Mouse (Mus musculus) urinary bladder, adult 18-20 months (tissue): ENCODE results near the gene Olfr1393.
A peak's percentile ranks its signal among the peaks of the same experiment; 100 is the strongest.

Experiments
- DNase-seq, 2 experiments: peaks; one replicate each; pipeline ENCODE4 v3.0.0; 2022; ENCODE audit warnings: low spot score in 2 of 2, mixed read lengths in 2 of 2

Olfr1393 gene

DNA sequence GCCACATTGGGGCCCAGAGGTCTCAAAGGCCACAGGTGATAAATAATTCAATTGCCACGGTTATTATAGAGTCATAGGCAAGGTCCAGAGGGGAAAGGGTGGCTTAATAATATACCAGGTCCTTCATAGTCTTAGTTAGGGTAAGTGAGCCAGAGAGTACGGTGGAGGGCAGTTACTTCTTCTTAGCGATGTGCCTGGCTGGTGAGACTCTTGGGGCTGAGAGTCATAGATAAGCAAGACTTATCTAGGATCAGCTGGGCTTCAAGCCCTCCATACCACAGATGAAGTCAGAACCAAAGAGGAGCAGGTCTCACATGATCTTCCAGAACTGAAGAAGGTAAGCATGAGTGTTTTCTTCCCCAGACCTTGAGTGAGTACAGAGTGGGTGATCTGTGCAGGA is at the start of gene Olfr1393:
TSS of gene Olfr1393 (plus strand) at position 83 of the 400 bp plus-strand sequence.
- no peak for DNase-seq

- no peak for DNase-seq
Measured at GRCm38 (mm10) chr11:49232781-49233180, 45.3 kb upstream of the Olfr1393 start.

DNA sequence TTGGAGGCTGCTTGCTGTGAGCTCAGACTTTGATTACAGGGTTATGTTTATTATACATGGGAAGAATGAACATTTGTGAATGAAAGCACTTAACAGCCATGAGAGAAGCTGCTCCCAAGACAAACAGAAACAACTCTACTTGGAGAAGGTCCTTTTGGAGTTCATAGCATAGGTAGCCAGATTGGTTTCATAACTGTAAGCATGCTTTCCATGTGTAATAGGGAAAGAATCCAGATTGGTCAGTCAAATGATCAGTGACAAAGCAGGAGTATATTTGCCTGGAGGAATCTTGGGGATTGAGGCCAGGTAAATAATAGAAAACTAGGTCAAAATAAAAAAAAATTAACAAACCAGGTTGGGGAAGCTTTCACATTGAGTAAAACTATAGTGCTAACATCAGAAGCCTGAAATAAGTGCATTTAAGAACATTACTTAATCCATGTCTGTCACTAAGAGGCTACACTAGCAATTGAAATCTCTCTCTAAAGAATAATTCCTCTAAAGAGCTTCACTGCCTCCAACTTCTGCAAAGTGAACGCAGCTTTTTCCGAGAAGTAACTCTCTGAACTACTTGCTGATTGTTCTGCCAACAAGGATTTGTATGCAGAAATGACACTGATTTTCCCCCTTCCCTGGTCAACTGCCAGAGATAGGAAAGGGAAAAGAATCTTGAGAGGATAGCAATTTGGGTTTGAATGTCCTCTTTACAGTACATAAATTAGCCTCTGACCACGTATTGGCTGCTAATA is 42.5 kb upstream of the Olfr1393 start:
- no peak for DNase-seq

- no peak for DNase-seq
Measured at GRCm38 (mm10) chr11:49236891-49237290, 41.2 kb upstream of the Olfr1393 start.

DNA sequence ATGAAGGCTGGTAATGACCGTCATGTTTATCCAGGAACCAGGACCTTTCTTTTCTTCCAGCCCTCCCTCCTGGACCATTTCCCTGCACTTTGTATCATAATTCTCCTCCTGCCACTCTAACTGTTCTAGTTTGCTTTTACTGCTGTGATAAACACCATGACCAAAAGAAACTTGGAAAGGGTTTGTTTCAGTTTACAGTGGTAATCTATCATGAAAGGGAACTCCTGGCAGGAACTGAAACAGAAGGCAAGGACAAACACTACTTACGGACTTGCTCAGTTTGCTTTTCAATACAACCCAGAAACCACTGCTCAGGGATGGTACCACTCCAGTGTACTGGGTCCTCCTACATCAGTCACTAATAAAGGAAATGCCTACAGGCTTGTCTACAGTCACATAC is 40.6 kb upstream of the Olfr1393 start:
- no peak for DNase-seq

- DNase-seq, result no peak
Measured at GRCm38 (mm10) chr11:49240310-49240709, 37.8 kb upstream of the Olfr1393 start.

DNA sequence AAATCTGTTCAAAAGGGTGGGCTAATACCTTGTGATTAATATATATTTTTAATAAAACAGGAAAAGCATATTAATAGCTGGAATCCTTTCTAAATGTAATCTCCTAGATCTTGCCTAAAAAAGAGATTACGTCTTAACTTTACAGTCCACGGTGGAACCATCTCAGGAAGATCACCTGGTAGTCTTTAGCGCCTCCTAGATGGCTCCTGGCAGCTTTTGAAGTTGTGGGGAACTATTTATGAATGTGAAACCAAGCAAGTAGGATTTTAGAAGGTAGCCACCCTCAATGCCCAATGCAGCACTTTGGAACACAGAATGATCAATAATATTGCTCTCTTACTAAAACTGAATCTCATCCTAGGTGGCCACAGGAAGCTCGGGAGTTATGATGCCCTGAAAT is 37.2 kb upstream of the Olfr1393 start:
- no peak for DNase-seq

- no peak for DNase-seq
Measured at GRCm38 (mm10) chr11:49241471-49241870, 36.6 kb upstream of the Olfr1393 start.

GRCm38 (mm10) chr11:49242944-49243626 is 35.0 kb upstream of the Olfr1393 start:
- DNase-seq, result no peak

GRCm38 (mm10) chr11:49243727-49244594 is 34.1 kb upstream of the Olfr1393 start, which contains the start of gene Mgat1:
Gene Mgat1, plus strand, starts transcription at chr11:49244191.
- DNase-seq, result peak; percentile 83 to 91

DNA sequence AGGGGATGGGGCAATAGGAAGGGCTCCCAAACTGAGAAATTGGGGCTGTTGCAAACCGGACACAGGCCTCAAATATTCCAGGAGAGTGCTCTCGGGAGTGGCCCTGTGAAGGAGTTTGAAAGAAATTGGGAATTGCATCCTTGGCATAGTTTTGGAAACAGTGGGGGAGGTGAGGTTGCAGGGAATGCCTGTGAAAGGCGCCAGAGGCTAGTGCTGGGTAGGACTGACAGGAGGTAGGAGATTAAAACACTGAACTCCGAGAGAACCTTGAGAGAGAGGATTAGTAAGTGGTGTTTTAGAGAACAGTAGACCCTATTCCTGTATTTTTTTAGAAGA is 33.5 kb upstream of the Olfr1393 start:
- DNase-seq, result no peak

DNA sequence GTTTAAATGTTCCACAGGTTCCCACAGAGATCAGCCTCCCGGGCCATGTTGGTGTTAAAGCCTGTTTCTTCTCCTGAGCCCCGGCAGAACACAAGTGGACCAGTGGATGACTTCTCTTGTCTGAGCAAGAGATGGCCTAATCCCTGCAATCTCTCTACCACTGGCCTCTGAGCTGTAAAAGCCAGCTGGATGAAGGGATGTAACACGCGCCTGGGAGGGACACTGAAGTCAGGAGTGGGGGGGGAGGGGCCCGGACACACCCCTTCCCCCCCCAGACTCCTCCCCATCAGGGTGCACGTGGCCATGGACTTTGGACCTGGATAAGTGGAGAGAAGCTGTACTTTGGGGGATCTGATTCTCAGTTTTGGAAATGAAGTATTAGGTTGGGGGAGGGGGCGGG is 32.9 kb upstream of the Olfr1393 start:
- DNase-seq, result no peak

GRCm38 (mm10) chr11:49245634-49246415 is 32.3 kb upstream of the Olfr1393 start:
- no peak for DNase-seq

GRCm38 (mm10) chr11:49246523-49246922 is 31.6 kb upstream of the Olfr1393 start:
- DNase-seq, result no peak

- DNase-seq, result no peak
Measured at GRCm38 (mm10) chr11:49247255-49247654, 30.8 kb upstream of the Olfr1393 start.

GRCm38 (mm10) chr11:49248226-49248973 is 29.7 kb upstream of the Olfr1393 start:
- DNase-seq, result peak in 1 of 2 experiments; percentile 50

GRCm38 (mm10) chr11:49248974-49249700 is 29.0 kb upstream of the Olfr1393 start:
- DNase-seq, result no peak

DNA sequence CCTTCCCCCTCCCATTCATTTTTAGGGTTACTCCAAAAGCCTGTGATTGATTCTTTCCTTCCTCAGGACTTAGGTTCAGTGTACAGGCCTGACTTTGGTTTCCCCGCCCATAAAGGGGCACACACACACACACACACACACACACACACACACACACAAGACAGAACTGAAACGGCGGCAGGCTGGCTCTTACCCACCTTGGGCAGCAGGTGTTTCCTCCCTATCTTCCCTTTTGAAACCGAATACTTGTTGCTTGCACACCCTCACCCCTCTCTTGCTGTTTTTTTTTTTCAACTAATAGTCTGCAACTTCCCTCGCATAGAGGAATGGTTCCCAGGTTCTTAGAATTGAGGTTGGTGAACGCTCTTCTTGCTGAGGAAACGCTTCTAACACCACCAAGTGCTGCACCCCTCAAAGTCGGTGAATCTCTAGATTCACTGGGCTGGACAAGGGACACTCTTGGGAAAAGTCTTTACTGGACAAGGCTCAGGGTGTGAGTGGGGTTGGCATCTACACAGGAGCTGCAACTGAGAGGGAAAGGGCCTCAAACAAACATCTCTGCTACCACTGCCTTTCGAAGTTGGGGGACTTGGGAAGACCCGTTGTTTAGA is 28.2 kb upstream of the Olfr1393 start:
- DNase-seq, result no peak
